Mouse (Mus musculus): ENCODE measurements around the gene Abcc5. TPM values are rescaled to one million over a fixed set of nuclear protein-coding genes. Genes with fewer than 3 reads are reported as not detected.

Gene Abcc5
- polyA plus RNA-seq, 1 experiment from 2014 or later = 54.0 TPM

- H3K27ac ChIP-seq (ENCODE audit: low read length) = no peak overlapping the region
- H3K4me2 ChIP-seq (ENCODE audit: low read depth, low read length) = no peak overlapping the region
- H3K36me3 ChIP-seq (ENCODE audit: control insufficient read depth, insufficient read depth) = peaks cover 35% of the 10 kb centered on the region
- H3K27me3 ChIP-seq (ENCODE audit: control insufficient read depth, insufficient read depth, low read length) = no peaks in the 10 kb centered on the region
- no peak overlapping the region for H3K9ac ChIP-seq (ENCODE audit: low read length)
- H3K9me3 ChIP-seq (replicated peaks; ENCODE audit: control insufficient read depth, low read length) = no peaks in the 10 kb centered on the region
- no peak for ATAC-seq (replicated peaks; ENCODE audit: extremely low read depth, insufficient read depth, low FRiP score)
- no peaks in the 10 kb centered on the region for H3K4me1 ChIP-seq (ENCODE audit: control insufficient read depth, insufficient read depth, low read length)
- 92% methylated on average over 2 of the region's 2 CpGs for WGBS
- no peak overlapping the region for H3K4me3 ChIP-seq (ENCODE audit: low read length)
Measured at GRCm38 (mm10) chr16:20354762-20355161, 71.4 kb downstream of the Abcc5 start.

- H3K4me1 ChIP-seq (ENCODE audit: control insufficient read depth, insufficient read depth, low read length) = no peaks in the 10 kb centered on the region
- no peak overlapping the region for H3K9ac ChIP-seq (ENCODE audit: low read length)
- H3K9me3 ChIP-seq (replicated peaks; ENCODE audit: control insufficient read depth, low read length) = no peaks in the 10 kb centered on the region
- peaks cover 32% of the 10 kb centered on the region; the same call in 1 of the 2 replicates for H3K36me3 ChIP-seq (ENCODE audit: control insufficient read depth, insufficient read depth)
- no peak overlapping the region for H3K4me3 ChIP-seq (ENCODE audit: low read length)
- 92% methylated on average over 1 of the region's 1 CpGs for WGBS
- H3K4me2 ChIP-seq (ENCODE audit: low read depth, low read length) = no peak overlapping the region
- ATAC-seq (replicated peaks; ENCODE audit: extremely low read depth, insufficient read depth, low FRiP score) = no peak
- H3K27me3 ChIP-seq (ENCODE audit: control insufficient read depth, insufficient read depth, low read length) = no peaks in the 10 kb centered on the region
- no peak overlapping the region for H3K27ac ChIP-seq (ENCODE audit: low read length)
Measured at GRCm38 (mm10) chr16:20354011-20354410, 72.2 kb downstream of the Abcc5 start.

DNA sequence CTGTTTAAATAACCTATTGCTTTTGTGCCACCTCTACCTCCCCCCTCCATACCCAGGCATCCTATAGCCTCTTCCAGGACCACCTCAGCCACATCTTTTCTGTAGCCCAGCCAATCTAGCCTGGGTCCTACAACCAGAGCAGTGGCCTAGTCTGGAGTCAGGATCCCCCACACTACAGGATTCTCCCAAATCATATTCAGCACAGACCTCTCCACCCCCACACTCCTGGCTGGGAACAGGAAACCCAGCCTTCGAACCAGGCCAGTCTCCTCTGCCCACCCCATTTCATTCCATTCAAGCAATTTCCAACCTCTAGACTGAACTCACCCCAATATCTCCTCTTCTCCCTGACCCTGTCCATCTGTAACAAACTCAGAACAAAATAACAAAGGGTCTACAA, 80.7 kb downstream of the Abcc5 start:
- H3K9ac ChIP-seq (ENCODE audit: low read length) = no peak overlapping the region
- no peak overlapping the region for H3K4me3 ChIP-seq (ENCODE audit: low read length)
- H3K4me2 ChIP-seq (ENCODE audit: low read depth, low read length) = no peak overlapping the region
- no peaks in the 10 kb centered on the region for H3K9me3 ChIP-seq (replicated peaks; ENCODE audit: control insufficient read depth, low read length)
- H3K4me1 ChIP-seq (ENCODE audit: control insufficient read depth, insufficient read depth, low read length) = no peaks in the 10 kb centered on the region
- ATAC-seq (replicated peaks; ENCODE audit: extremely low read depth, insufficient read depth, low FRiP score) = no peak
- peaks cover 26% of the 10 kb centered on the region for H3K36me3 ChIP-seq (ENCODE audit: control insufficient read depth, insufficient read depth)
- no peak overlapping the region for H3K27ac ChIP-seq (ENCODE audit: low read length)
- WGBS = 85% methylated on average over 1 of the region's 1 CpGs
- H3K27me3 ChIP-seq (ENCODE audit: control insufficient read depth, insufficient read depth, low read length) = no peaks in the 10 kb centered on the region

GRCm38 (mm10) chr16:20338616-20339015, 87.6 kb downstream of the Abcc5 start:
- Histone ChIP-seq H3K4me2 (ENCODE audit: low read depth, low read length) (no peak overlapping the region), H3K9me3 (replicated peaks; ENCODE audit: control insufficient read depth, low read length) (no peaks in the 10 kb centered on the region), H3K36me3 (ENCODE audit: control insufficient read depth, insufficient read depth) (peaks cover 41% of the 10 kb centered on the region), H3K27ac (ENCODE audit: low read length) (no peak overlapping the region), H3K9ac (ENCODE audit: low read length) (no peak overlapping the region), H3K4me3 (ENCODE audit: low read length) (no peak overlapping the region), H3K27me3 (ENCODE audit: control insufficient read depth, insufficient read depth, low read length) (no peaks in the 10 kb centered on the region), H3K4me1 (ENCODE audit: control insufficient read depth, insufficient read depth, low read length) (no peaks in the 10 kb centered on the region)
- 82% methylated on average over 3 of the region's 3 CpGs for WGBS
- ATAC-seq (replicated peaks; ENCODE audit: extremely low read depth, insufficient read depth, low FRiP score) = no peak

GRCm38 (mm10) chr16:20334918-20335317, 91.3 kb downstream of the Abcc5 start:
- H3K36me3 ChIP-seq (ENCODE audit: control insufficient read depth, insufficient read depth) = peaks cover 35% of the 10 kb centered on the region
- no peak for ATAC-seq (replicated peaks; ENCODE audit: extremely low read depth, insufficient read depth, low FRiP score)
- H3K4me3 ChIP-seq (ENCODE audit: low read length) = no peak overlapping the region
- H3K9ac ChIP-seq (ENCODE audit: low read length) = no peak overlapping the region
- no peaks in the 10 kb centered on the region for H3K4me1 ChIP-seq (ENCODE audit: control insufficient read depth, insufficient read depth, low read length)
- no peaks in the 10 kb centered on the region for H3K9me3 ChIP-seq (replicated peaks; ENCODE audit: control insufficient read depth, low read length)
- H3K4me2 ChIP-seq (ENCODE audit: low read depth, low read length) = no peak overlapping the region
- no peaks in the 10 kb centered on the region for H3K27me3 ChIP-seq (ENCODE audit: control insufficient read depth, insufficient read depth, low read length)
- 92% methylated on average over 8 of the region's 8 CpGs for WGBS
- no peak overlapping the region for H3K27ac ChIP-seq (ENCODE audit: low read length)

- peaks cover 14% of the 10 kb centered on the region for H3K36me3 ChIP-seq (ENCODE audit: control insufficient read depth, insufficient read depth)
- no peaks in the 10 kb centered on the region for H3K27me3 ChIP-seq (ENCODE audit: control insufficient read depth, insufficient read depth, low read length)
- no peak overlapping the region for H3K4me3 ChIP-seq (ENCODE audit: low read length)
- WGBS = 77% methylated on average over 5 of the region's 5 CpGs
- no peaks in the 10 kb centered on the region for H3K9me3 ChIP-seq (replicated peaks; ENCODE audit: control insufficient read depth, low read length)
- H3K4me2 ChIP-seq (ENCODE audit: low read depth, low read length) = no peak overlapping the region
- no peak overlapping the region for H3K9ac ChIP-seq (ENCODE audit: low read length)
- no peaks in the 10 kb centered on the region for H3K4me1 ChIP-seq (ENCODE audit: control insufficient read depth, insufficient read depth, low read length)
- no peak for ATAC-seq (replicated peaks; ENCODE audit: extremely low read depth, insufficient read depth, low FRiP score)
- no peak overlapping the region for H3K27ac ChIP-seq (ENCODE audit: low read length)
Measured at GRCm38 (mm10) chr16:20328306-20328705, 97.9 kb downstream of the Abcc5 start.

GRCm38 (mm10) chr16:20325286-20325685, 100.9 kb downstream of the Abcc5 start, which contains the start of gene Cyp2ab1:
Gene Cyp2ab1, minus strand, starts transcription at chr16:20325404.
- no peak within 1 kb of the TSS for H3K4me3 ChIP-seq (ENCODE audit: low read length)
- no peak within 1 kb of the TSS for H3K27ac ChIP-seq (ENCODE audit: low read length)
- H3K9ac ChIP-seq (ENCODE audit: low read length) = no peak within 1 kb of the TSS
- WGBS = 59% methylated on average over 5 of the region's 5 CpGs
- H3K9me3 ChIP-seq (replicated peaks; ENCODE audit: control insufficient read depth, low read length) = no peaks in the 10 kb centered on the region
- ATAC-seq (replicated peaks; ENCODE audit: extremely low read depth, insufficient read depth, low FRiP score) = no peak
- no peaks in the 10 kb centered on the region for H3K27me3 ChIP-seq (ENCODE audit: control insufficient read depth, insufficient read depth, low read length)
- peaks cover 7% of the 10 kb centered on the region; the same call in 1 of the 2 replicates for H3K36me3 ChIP-seq (ENCODE audit: control insufficient read depth, insufficient read depth)
- no peak within 1 kb of the TSS for H3K4me2 ChIP-seq (ENCODE audit: low read depth, low read length)
- H3K4me1 ChIP-seq (ENCODE audit: control insufficient read depth, insufficient read depth, low read length) = no peaks in the 10 kb centered on the region

- ATAC-seq (replicated peaks; ENCODE audit: extremely low read depth, insufficient read depth, low FRiP score) = no peak
Measured at GRCm38 (mm10) chr16:20323907-20324306, 102.3 kb downstream of the Abcc5 start.

GRCm38 (mm10) chr16:20322274-20322673, 103.9 kb downstream of the Abcc5 start:
- no peak overlapping the region for H3K9ac ChIP-seq (ENCODE audit: low read length)
- H3K27ac ChIP-seq (ENCODE audit: low read length) = no peak overlapping the region
- no peaks in the 10 kb centered on the region for H3K9me3 ChIP-seq (replicated peaks; ENCODE audit: control insufficient read depth, low read length)
- no peak for ATAC-seq (replicated peaks; ENCODE audit: extremely low read depth, insufficient read depth, low FRiP score)
- no peak overlapping the region for H3K4me3 ChIP-seq (ENCODE audit: low read length)
- H3K4me2 ChIP-seq (ENCODE audit: low read depth, low read length) = no peak overlapping the region
- no peaks in the 10 kb centered on the region for H3K27me3 ChIP-seq (ENCODE audit: control insufficient read depth, insufficient read depth, low read length)
- WGBS = 76% methylated on average over 4 of the region's 4 CpGs
- no peaks in the 10 kb centered on the region for H3K4me1 ChIP-seq (ENCODE audit: control insufficient read depth, insufficient read depth, low read length)
- H3K36me3 ChIP-seq (ENCODE audit: control insufficient read depth, insufficient read depth) = no peaks in the 10 kb centered on the region

More at GRCm38 (mm10) chr16:20323907-20324306, 102.3 kb downstream of the Abcc5 start:
- Histone ChIP-seq H3K27ac (ENCODE audit: low read length) (no peak overlapping the region), H3K27me3 (ENCODE audit: control insufficient read depth, insufficient read depth, low read length) (no peaks in the 10 kb centered on the region), H3K9me3 (replicated peaks; ENCODE audit: control insufficient read depth, low read length) (no peaks in the 10 kb centered on the region), H3K9ac (ENCODE audit: low read length) (no peak overlapping the region), H3K4me3 (ENCODE audit: low read length) (no peak overlapping the region), H3K4me1 (ENCODE audit: control insufficient read depth, insufficient read depth, low read length) (no peaks in the 10 kb centered on the region), H3K36me3 (ENCODE audit: control insufficient read depth, insufficient read depth) (0 out of 2 replicates have a peak, but pooled peaks cover 2% of the 10 kb centered on the region), H3K4me2 (ENCODE audit: low read depth, low read length) (no peak overlapping the region)
- 55% methylated on average over 5 of the region's 5 CpGs for WGBS
